Mouse (Mus musculus): ENCODE measurements around the gene Tspan9. TPM values are rescaled to one million over a fixed set of nuclear protein-coding genes. Genes with fewer than 3 reads are reported as not detected.

The Tspan9 gene
- total RNA-seq, 2 experiments from 2014 or later = 0.22 TPM; not detected in 1

DNA sequence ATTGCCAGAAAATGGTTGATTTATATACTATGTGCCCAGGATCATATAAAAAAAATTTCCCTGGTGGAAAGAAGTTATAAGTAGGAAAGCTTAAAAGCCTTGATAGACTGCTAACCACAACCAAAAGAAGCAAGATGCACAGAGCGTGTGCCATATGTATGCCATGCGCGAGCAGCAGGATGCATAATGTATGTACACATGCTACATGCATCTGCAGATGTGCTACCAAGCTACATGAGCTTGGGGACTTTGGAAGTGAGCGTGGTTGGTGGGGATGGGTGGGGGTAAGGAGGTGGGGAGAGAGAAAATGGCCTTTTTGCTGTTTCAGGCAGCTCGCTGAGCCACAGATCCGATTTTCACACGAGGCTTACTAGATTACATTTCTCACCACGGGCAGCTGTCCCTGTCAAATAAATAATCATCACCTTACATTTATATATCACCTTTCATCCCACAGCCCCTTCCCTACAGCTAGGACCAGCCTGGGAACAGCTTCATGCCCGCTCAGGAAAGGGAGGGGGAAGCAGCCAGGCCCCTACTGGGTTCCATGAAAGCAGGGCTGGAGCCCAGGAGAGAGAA lies 57.8 kb downstream of the Tspan9 start:
- no peak for ATAC-seq (replicated peaks; ENCODE audit: low FRiP score, low TSS enrichment, poor library complexity, severe bottlenecking)

DNA sequence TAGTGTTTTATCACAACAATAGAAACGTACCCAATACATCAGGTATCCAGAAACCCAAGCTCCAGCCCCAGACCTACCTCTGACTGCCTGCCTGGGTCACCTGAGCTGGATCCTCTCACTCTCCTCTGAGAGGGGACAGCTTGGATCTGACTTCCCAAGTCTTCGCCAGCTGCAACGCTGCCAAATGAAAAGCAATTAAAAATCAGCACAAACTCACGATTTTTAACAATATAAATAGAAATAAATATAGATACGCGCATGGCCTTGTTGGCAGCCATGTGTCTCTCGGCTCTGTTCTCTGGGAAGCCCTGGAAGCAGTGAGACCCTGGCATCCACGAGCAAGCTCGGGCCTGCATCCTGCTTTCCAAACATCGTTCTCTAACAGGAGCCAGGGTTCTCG lies 60.1 kb downstream of the Tspan9 start:
- ATAC-seq (replicated peaks; ENCODE audit: low FRiP score, low TSS enrichment, poor library complexity, severe bottlenecking) = no peak

DNA sequence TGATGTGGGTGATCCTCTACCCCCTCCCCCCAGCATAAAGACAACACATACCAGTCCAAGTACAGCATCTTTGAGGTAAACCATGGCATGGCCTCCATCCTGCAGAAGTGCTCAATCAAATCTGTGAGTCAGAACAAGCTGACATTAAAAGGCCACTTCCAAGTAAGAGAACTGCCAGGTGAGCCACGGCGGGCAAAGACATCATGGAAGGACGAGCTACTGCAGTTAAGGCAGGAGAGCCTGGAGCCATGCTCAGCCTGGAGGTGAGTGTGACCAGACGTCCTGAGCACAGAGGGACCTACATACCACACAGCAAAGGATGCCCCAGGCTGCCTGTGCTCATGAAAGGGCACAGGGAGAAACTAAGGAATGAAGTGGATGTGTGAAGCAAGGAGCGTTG lies 61.6 kb downstream of the Tspan9 start:
- no peak for ATAC-seq (replicated peaks; ENCODE audit: low FRiP score, low TSS enrichment, poor library complexity, severe bottlenecking)

DNA sequence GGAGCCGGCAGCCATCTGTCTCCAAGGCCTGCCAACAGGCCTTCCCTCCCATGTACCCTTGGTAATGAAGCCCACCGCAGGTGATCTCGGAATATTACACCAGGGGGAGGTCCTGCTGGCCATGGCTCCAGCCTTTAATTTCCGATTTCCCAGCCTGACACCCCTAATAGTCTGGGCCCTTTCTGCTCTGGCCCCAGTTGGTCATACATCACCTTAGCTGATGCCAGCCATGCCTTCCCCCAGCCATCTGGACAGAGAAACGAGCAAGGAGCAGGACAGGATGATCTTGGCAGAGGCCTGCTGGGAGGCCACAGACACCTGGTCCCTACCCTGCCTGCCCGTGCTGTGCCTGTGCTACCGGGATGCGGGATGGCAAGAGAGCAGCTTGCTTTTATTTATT lies 62.1 kb downstream of the Tspan9 start:
- ATAC-seq (replicated peaks; ENCODE audit: low FRiP score, low TSS enrichment, poor library complexity, severe bottlenecking) = no peak

DNA sequence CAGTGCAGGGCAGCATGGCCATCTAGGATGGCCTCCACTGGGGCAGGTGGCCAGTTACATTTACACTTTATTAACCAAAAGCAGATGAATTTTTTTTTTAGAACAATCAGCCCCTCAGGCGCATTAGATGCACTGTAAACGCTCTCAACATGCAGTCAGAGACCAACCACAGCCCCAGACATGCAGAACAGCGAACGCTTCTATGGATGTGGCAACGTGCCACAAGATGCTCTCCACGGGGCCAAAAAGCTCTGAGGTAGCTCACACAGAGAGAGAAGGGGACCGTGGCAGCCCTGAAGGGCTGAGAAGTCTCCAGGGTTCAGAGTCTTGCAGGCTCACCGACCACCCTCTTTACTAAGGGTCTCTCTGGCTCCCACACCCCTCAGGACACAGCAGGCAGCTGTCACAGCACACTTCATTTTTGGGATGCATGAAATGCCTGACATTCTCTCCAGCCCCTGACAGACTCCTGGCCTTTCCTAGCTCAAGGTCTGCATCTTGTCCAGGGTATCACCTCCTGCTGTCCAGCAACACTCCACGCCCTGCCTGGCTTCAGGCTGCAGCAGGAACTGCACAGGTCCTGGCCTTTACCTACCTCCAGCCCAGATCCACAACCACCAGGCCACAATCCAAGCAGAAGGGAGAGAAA lies 63.7 kb downstream of the Tspan9 start:
- ATAC-seq (replicated peaks; ENCODE audit: low FRiP score, low TSS enrichment, poor library complexity, severe bottlenecking) = no peak

DNA sequence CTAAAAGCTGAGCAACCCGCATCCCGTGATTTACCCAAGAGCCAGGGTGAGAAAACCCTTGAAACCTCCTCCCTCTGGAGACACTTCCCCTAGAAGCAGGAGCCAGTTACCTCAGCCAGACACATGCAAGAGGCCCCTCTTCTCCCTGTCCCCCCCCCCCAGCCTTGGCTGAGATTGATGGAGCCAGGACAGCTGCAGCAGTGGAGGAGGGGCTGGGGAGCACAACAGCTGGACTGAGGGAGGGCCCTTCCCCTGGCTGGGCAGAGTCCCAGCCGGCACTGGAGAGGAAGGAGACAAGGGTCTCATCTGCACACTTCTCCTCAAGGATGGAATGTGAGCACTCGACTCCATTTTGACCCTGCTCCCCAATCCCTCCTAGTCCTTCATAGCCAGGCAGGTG lies 64.9 kb downstream of the Tspan9 start:
- ATAC-seq (replicated peaks; ENCODE audit: low FRiP score, low TSS enrichment, poor library complexity, severe bottlenecking) = no peak

DNA sequence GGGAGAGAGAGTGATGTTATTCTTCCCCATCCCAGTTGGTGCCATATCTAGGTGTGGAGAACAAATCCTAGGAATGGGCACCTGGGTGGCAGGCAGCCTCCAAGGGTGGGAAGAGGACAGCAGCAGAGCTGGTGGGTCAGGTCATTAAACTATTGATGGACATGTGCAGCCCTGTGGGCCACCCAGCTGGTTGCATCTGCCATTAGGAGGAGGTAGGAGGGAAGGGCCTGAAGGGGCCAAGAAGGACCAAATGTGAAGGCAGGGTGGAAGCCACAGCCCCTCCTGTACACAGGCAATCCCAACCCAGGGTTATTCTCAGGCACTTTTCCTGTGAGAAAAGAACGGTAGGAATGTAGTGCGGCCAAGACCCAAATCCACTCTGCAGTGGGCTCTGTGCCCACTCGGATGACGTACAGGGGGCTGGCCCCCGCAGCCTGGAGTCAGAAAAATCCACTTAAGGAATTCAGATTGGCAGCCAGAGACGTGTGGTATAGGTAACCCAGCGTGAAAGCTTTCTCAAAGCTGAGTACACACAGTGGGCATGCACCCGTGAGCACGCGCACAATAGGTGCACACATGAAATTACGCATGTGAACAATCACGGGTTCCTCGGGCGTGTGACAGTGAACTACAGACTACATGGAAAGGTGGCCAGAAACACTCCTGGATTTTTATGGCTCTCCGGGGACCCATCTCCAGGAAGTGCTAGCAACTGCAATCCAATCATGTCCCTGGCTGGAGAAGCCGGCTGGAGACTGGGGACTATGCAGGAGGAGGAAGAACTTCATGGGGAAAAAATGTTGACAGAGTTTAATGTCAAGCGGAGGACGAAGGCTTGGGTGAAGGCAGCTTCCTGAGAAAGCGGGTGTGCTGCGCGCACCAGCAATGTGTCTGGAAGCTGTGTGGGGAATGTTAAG lies 67.0 kb downstream of the Tspan9 start:
- ATAC-seq (replicated peaks; ENCODE audit: low FRiP score, low TSS enrichment, poor library complexity, severe bottlenecking) = no peak

DNA sequence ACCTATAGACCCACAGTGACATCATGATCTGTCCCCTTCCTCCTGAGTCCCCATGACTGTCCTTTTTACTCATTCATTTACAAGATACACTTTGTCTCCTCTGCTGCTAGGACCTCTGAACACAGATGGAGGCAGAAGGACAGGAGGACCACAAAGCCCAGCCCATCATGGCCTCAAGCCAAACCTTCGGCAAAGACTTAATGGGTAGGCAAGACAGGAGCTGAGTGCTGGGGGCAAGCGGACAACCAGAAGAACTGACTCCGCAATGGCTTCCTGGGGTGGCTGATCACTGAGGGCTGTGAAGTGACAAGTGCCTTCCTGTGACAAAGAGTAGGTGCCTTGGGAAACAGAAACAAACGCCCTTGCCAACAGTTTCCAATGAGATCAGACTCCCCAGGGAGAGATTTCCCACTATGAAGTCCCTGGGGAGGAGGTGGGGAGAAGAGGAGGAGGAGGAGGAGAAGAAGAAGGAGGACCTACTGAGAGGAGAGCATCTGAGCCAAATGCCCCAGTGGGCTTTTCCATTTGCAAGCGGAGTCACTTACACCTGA lies 67.9 kb downstream of the Tspan9 start:
- ATAC-seq (replicated peaks; ENCODE audit: low FRiP score, low TSS enrichment, poor library complexity, severe bottlenecking) = no peak

DNA sequence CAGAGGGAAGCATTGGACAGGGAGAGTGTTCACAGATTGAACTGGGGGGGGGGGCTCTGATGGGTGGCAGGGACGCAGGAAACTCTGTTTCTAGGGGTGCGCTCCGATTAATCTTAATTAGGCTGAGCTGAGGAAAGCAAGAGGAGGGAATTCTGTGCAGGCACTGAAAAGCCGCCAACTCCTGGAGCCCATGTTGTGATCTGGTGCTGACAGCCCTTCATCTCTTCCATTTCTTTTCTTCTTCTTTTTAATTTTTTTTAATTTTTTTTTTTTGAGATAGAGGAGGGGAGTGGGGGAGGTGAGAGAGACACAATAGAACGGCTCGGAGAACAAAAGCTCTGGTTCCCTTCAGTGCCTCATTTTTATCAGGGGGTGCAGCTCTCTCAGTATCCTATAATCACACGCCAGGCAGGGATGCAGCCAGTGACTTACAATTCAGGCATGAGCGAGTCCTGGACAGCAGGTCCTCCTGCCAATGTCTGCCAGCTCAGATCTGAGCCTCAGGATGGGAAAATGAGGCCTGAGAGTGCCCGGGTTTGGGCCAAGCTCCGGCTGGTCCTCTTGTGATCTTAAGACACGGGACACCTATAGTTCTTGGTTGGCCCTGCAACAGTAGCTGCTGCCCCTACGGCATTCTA lies 72.4 kb downstream of the Tspan9 start:
- no peak for ATAC-seq (replicated peaks; ENCODE audit: low FRiP score, low TSS enrichment, poor library complexity, severe bottlenecking)

DNA sequence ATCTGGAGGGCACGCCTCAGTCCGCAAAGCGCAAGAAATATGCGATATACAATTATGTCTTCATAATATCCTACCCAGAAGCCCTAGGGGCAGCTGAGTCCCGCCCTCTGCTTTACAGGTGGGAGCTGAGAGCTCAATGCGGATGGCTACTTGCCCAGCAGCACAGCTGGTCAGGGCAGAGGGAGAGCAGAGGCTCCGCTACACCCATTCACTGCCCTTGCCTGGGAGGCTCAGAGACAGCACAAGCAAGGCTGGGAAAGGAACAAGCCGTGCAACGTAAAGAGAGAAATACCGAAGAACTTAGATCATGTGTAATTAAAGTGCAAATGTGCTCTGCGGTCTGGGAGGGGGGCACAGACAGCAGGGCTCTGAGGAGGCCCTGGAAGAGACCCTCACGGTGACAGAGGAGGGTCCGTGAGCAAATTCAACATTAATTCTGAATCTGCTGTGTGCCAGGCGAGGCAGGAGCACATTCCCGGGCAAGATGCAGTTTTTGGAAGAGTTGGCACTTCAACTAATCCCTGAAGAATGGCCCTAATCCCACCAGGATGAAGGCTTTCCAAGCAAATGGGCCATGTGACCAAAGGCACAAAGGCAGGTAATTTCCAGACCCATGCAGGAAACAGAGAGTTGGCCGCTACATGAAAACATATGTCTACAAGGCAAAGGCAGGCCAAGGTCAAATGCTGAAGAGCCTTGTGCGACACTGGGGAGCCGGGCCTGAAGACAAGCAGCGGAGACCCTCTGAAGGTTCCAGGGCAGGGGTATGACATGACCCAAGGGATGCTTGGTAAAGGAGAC lies 73.1 kb downstream of the Tspan9 start:
- ATAC-seq (replicated peaks; ENCODE audit: low FRiP score, low TSS enrichment, poor library complexity, severe bottlenecking) = no peak

DNA sequence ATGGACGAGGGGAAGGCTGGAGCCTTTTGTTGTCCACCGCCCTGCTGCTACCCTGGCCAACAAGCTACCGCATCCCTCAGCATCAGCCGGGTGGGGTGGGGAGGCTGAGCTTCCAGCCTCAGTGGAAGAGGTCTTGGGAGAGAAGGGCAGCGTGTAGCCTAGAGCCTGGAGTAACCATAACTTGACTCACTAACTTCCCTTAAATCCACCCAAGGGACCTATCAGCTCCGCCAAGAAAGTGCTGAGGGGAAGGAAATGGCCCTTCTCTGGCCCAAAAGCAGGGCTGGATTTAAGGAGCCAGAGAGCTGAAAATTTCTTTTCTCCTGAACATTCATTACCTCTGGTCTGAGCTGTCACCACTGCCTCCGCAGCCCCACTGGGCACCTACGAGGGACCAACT lies 75.2 kb downstream of the Tspan9 start:
- no peak for ATAC-seq (replicated peaks; ENCODE audit: low FRiP score, low TSS enrichment, poor library complexity, severe bottlenecking)

DNA sequence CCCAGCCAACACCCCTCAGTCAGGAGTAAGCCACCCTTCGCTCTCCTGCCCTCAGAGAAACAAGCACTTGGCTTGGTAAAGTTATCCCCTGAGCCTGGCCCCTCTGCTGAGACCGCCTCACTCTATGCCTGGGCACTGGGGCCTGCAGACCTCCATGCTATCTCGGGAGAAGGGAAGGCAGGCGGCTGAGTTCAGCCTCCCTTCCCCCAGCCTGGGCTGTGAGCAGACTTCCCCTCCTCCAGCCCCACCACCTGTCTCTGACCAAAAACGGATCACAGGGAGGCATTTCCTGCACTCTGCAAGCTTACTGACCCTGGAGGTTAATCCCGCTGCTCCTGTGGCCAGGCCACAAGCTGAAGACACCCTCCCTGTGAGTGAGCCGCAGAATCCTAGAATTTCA lies 77.4 kb downstream of the Tspan9 start:
- no peak for ATAC-seq (replicated peaks; ENCODE audit: low FRiP score, low TSS enrichment, poor library complexity, severe bottlenecking)

DNA sequence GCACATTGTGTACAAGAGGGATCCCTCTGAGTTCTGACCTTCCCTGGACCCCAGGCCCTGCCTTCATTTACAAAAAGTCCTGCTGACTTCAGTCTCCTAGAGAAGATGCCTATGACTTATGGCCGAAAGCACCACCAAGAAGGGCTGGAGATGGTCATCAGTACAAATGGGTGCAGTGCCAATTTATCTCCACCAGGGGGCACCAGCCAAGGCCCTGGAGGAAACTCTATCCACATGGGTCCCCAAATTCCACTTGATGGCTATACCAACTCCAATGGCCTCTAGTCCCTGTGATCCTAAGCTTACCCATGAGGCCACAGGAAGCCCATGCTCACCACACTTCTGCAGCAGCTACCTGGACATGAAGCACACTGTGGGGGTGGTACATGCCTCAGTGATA lies 79.9 kb downstream of the Tspan9 start:
- ATAC-seq (replicated peaks; ENCODE audit: low FRiP score, low TSS enrichment, poor library complexity, severe bottlenecking) = 0 out of 2 replicates have a peak, but pooled peaks have one; percentile 54

DNA sequence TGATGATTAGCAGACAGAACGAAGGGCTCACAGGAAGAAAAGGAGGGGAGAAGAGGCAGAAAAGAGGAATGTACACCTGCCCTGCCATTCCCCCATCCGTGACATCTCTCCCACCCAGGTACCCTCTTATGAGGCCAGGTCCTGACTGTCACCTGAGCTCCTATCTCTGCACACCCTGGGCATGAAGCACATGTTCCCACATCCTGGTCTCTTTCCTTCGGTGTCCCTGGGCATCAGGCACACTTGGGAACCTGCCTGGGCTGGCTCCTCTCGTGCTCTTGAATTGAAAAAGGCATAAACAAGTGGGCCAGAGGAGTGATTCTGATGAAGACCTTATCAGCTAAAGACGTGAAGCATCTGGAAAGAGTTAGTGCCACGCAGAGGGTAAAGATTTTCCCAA lies 80.6 kb downstream of the Tspan9 start:
- no peak for ATAC-seq (replicated peaks; ENCODE audit: low FRiP score, low TSS enrichment, poor library complexity, severe bottlenecking)

DNA sequence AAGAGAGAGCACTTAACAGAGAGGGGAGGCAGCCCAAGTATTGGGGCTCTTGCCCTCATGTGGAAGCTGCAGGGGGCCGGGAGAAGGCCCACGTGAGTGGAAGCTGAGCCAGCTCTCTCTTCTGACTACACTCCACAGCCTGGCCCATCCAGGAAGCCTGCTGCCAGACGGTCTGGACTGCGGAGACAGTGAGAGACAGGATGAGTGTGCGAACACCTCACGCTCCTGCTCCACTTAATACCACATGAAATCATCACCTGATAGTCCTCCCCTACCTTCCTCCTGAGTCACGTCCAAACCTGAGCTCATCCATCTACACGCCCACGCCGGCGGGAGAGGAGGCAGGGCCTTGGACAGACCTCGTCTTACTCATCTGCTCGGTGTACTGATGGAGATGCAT lies 81.2 kb downstream of the Tspan9 start:
- ATAC-seq (replicated peaks; ENCODE audit: low FRiP score, low TSS enrichment, poor library complexity, severe bottlenecking) = no peak

DNA sequence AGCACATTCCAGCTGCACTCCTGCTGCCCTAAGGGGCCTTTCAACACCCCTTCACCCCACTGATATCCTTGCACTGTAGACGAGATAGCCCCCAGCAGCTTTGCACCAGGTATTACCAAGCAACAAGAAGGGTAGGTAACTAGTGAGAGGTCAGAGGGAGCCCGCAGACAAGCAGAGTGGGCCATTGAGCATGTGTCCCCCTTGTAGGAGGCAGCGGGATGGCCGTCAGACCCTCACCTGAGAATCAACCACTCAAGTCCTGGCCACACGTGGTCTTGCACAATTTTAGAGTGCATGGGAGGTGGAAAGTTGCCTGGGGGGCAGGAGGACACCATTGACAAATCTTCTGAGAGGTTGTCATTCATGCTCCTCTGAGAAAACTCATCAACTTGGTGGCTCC lies 82.1 kb downstream of the Tspan9 start:
- ATAC-seq (replicated peaks; ENCODE audit: low FRiP score, low TSS enrichment, poor library complexity, severe bottlenecking) = no peak

DNA sequence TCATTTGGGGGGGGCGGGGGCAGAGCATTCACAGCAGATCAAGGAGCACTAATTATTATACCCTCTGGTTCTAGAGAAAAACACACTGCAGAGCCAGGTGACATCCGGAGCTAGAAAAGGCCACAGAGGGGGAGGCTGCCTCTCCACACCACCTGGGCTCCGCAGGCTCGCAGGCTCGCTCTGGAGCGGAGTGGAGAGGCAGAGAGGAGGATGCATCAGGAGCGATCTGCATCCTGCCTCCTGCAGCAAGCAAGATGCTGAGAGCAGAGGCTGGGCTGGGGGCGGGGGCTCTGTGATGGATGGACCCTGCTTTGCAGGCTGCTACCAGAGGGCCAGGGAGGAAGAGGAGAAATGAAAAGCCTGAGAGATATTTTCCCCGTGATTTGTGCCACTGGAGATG lies 84.8 kb downstream of the Tspan9 start:
- ATAC-seq (replicated peaks; ENCODE audit: low FRiP score, low TSS enrichment, poor library complexity, severe bottlenecking) = no peak

DNA sequence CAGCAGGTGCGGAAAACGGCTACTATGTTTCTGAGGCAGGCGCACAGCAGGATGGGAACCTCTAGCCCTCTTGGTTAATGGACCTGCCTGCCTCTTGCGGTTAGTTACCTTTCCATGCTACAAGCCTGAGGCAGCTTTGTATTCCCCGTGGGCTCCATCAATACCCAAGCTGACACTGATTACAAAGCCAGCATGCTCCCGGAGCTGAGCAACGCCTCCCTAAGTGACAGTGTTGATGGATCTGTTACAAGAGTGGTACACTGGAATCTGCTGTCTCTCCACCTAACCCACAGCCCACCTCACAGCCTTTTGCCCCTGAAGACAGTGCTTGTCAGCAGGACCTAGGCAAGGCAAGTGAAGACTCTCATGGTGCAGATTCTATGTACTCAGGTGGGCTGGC lies 85.2 kb downstream of the Tspan9 start:
- no peak for ATAC-seq (replicated peaks; ENCODE audit: low FRiP score, low TSS enrichment, poor library complexity, severe bottlenecking)
